Mouse (Mus musculus): ENCODE results near the gene S1pr4. TPM values are rescaled to one million over a fixed set of nuclear protein-coding genes. Genes with fewer than 3 reads are reported as not detected.
A peak's percentile ranks its signal among the peaks of the same experiment; 100 is the strongest.

Gene S1pr4
- polyA plus RNA-seq, 1 experiment: not detected

GRCm38 (mm10) chr10:81541803-81542202, 41.9 kb upstream of the S1pr4 start:
- peaks cover 43% of the 10 kb centered on the region for H3K4me1 ChIP-seq (ENCODE audit: control insufficient read depth, insufficient read depth, low read length)
- TF ChIP-seq CTCF (IDR thresholded peaks at IDR 0.05; ENCODE audit: insufficient read depth, low read depth, low read length): no peak
- H3K27ac ChIP-seq (ENCODE audit: insufficient read depth, low read depth, low read length): no peak overlapping the region; the same call in 1 of the 2 replicates
- no peak overlapping the region for H3K4me3 ChIP-seq (ENCODE audit: insufficient read depth, low read depth, low read length)
- 77% methylated on average over 10 of the region's 10 CpGs for WGBS

GRCm38 (mm10) chr10:81541363-81541762, 41.4 kb upstream of the S1pr4 start:
- TF ChIP-seq POLR2A (IDR thresholded peaks at IDR 0.05; ENCODE audit: insufficient read depth, low read depth, low read length) (no peak), CTCF (IDR thresholded peaks at IDR 0.05; ENCODE audit: insufficient read depth, low read depth, low read length) (no peak)
- Histone ChIP-seq H3K4me1 (ENCODE audit: control insufficient read depth, insufficient read depth, low read length) (peaks cover 43% of the 10 kb centered on the region), H3K4me3 (ENCODE audit: insufficient read depth, low read depth, low read length) (no peak overlapping the region), H3K27ac (ENCODE audit: insufficient read depth, low read depth, low read length) (no peak overlapping the region)
- WGBS: 76% methylated on average over 5 of the region's 5 CpGs

- Histone ChIP-seq H3K4me1 (ENCODE audit: control insufficient read depth, insufficient read depth, low read length) (peaks cover 51% of the 10 kb centered on the region), H3K27ac (ENCODE audit: insufficient read depth, low read depth, low read length) (no peak overlapping the region), H3K4me3 (ENCODE audit: insufficient read depth, low read depth, low read length) (no peak overlapping the region)
- no peak for TF ChIP-seq CTCF (IDR thresholded peaks at IDR 0.05; ENCODE audit: insufficient read depth, low read depth, low read length)
- TF ChIP-seq POLR2A (IDR thresholded peaks at IDR 0.05; ENCODE audit: insufficient read depth, low read depth, low read length): no peak
- WGBS: 92% methylated on average over 3 of the region's 3 CpGs
These were observed 38.6 kb upstream of the S1pr4 start for GRCm38 (mm10) chr10:81538321-81539048.

GRCm38 (mm10) chr10:81537429-81537828, 37.5 kb upstream of the S1pr4 start:
- Histone ChIP-seq H3K4me1 (ENCODE audit: control insufficient read depth, insufficient read depth, low read length) (peaks cover 41% of the 10 kb centered on the region), H3K4me3 (ENCODE audit: insufficient read depth, low read depth, low read length) (no peak overlapping the region), H3K27ac (ENCODE audit: insufficient read depth, low read depth, low read length) (no peak overlapping the region)
- TF ChIP-seq CTCF (IDR thresholded peaks at IDR 0.05; ENCODE audit: insufficient read depth, low read depth, low read length): no peak
- TF ChIP-seq POLR2A (IDR thresholded peaks at IDR 0.05; ENCODE audit: insufficient read depth, low read depth, low read length): no peak
- 93% methylated on average over 2 of the region's 2 CpGs for WGBS

- Histone ChIP-seq H3K4me3 (ENCODE audit: insufficient read depth, low read depth, low read length) (no peak overlapping the region), H3K27ac (ENCODE audit: insufficient read depth, low read depth, low read length) (no peak overlapping the region), H3K4me1 (ENCODE audit: control insufficient read depth, insufficient read depth, low read length) (peaks cover 34% of the 10 kb centered on the region)
- WGBS: 77% methylated on average over 6 of the region's 6 CpGs
- TF ChIP-seq CTCF (IDR thresholded peaks at IDR 0.05; ENCODE audit: insufficient read depth, low read depth, low read length): no peak
- TF ChIP-seq POLR2A (IDR thresholded peaks at IDR 0.05; ENCODE audit: insufficient read depth, low read depth, low read length): no peak
These were observed 36.8 kb upstream of the S1pr4 start for GRCm38 (mm10) chr10:81536734-81537133.

- no peak for TF ChIP-seq POLR2A (IDR thresholded peaks at IDR 0.05; ENCODE audit: insufficient read depth, low read depth, low read length)
- no peak for TF ChIP-seq CTCF (IDR thresholded peaks at IDR 0.05; ENCODE audit: insufficient read depth, low read depth, low read length)
- Histone ChIP-seq H3K27ac (ENCODE audit: insufficient read depth, low read depth, low read length) (no peak overlapping the region), H3K4me1 (ENCODE audit: control insufficient read depth, insufficient read depth, low read length) (peaks cover 20% of the 10 kb centered on the region), H3K4me3 (ENCODE audit: insufficient read depth, low read depth, low read length) (no peak overlapping the region)
- 72% methylated on average over 16 of the region's 16 CpGs for WGBS
These were observed 34.9 kb upstream of the S1pr4 start for GRCm38 (mm10) chr10:81534826-81535225.

- TF ChIP-seq CTCF (IDR thresholded peaks at IDR 0.05; ENCODE audit: insufficient read depth, low read depth, low read length) (peak; percentile 71), POLR2A (IDR thresholded peaks at IDR 0.05; ENCODE audit: insufficient read depth, low read depth, low read length) (no peak)
- Histone ChIP-seq H3K4me1 (ENCODE audit: control insufficient read depth, insufficient read depth, low read length) (no peaks in the 10 kb centered on the region), H3K27ac (ENCODE audit: insufficient read depth, low read depth, low read length) (no peak overlapping the region), H3K4me3 (ENCODE audit: insufficient read depth, low read depth, low read length) (no peak overlapping the region)
- 16% methylated on average over 14 of the region's 14 CpGs for WGBS
These were observed 26.8 kb upstream of the S1pr4 start for GRCm38 (mm10) chr10:81526779-81527178.

GRCm38 (mm10) chr10:81525017-81525694, 25.2 kb upstream of the S1pr4 start:
- WGBS: 70% methylated on average over 12 of the region's 13 CpGs
- TF ChIP-seq CTCF (IDR thresholded peaks at IDR 0.05; ENCODE audit: insufficient read depth, low read depth, low read length) (no peak), POLR2A (IDR thresholded peaks at IDR 0.05; ENCODE audit: insufficient read depth, low read depth, low read length) (no peak)
- H3K27ac ChIP-seq (ENCODE audit: insufficient read depth, low read depth, low read length): no peak overlapping the region
- H3K4me1 ChIP-seq (ENCODE audit: control insufficient read depth, insufficient read depth, low read length): no peaks in the 10 kb centered on the region
- H3K4me3 ChIP-seq (ENCODE audit: insufficient read depth, low read depth, low read length): no peak overlapping the region

GRCm38 (mm10) chr10:81524051-81524605, 24.2 kb upstream of the S1pr4 start, which contains the start of gene Gna15:
Gene Gna15 (minus strand): TSS chr10:81524225.
- Histone ChIP-seq H3K4me1 (ENCODE audit: control insufficient read depth, insufficient read depth, low read length) (no peaks in the 10 kb centered on the region), H3K27ac (ENCODE audit: insufficient read depth, low read depth, low read length) (no peak within 1 kb of the TSS), H3K4me3 (ENCODE audit: insufficient read depth, low read depth, low read length) (no peak within 1 kb of the TSS)
- 48% methylated on average over 9 of the region's 9 CpGs for WGBS
- TF ChIP-seq POLR2A (IDR thresholded peaks at IDR 0.05; ENCODE audit: insufficient read depth, low read depth, low read length) (no peak), CTCF (IDR thresholded peaks at IDR 0.05; ENCODE audit: insufficient read depth, low read depth, low read length) (no peak)
